Mouse (Mus musculus): ENCODE measurements around the gene Zfp146. TPM values are rescaled to one million over a fixed set of nuclear protein-coding genes. Genes with fewer than 3 reads are reported as not detected.

Zfp146 gene
- polyA plus RNA-seq, 1 experiment from 2014 or later = 3.1 TPM

- peak overlapping the region; percentile 66 for H3K4me3 ChIP-seq (ENCODE audit: low read depth, low read length)
- peak overlapping the region; percentile 68 for H3K9ac ChIP-seq (ENCODE audit: low read depth, low read length)
- H3K36me3 ChIP-seq (ENCODE audit: control insufficient read depth, insufficient read depth) = peaks cover 30% of the 10 kb centered on the region
- H3K4me2 ChIP-seq (replicated peaks; ENCODE audit: low read depth) = peak overlapping the region; percentile 86
- no peak for TF ChIP-seq CTCF (IDR thresholded peaks at IDR 0.05; ENCODE audit: low read depth)
- H3K4me1 ChIP-seq (replicated peaks; ENCODE audit: control insufficient read depth, insufficient read depth, low read length) = no peaks in the 10 kb centered on the region; the same call in 1 of the 2 replicates
- H3K27ac ChIP-seq (ENCODE audit: low read depth, low read length) = peak overlapping the region; percentile 89
- H3K9me3 ChIP-seq (ENCODE audit: control insufficient read depth) = no peaks in the 10 kb centered on the region
- WGBS = 2% methylated on average over 26 of the region's 26 CpGs
- H3K27me3 ChIP-seq (replicated peaks; ENCODE audit: control insufficient read depth, insufficient read depth, low read length) = no peaks in the 10 kb centered on the region
- peak; percentile 53 for ATAC-seq
These were observed 24.1 kb upstream of the Zfp146 start for GRCm38 (mm10) chr7:30193581-30194100.

GRCm38 (mm10) chr7:30193013-30193412 lies 23.5 kb upstream of the Zfp146 start:
- no peaks in the 10 kb centered on the region; the same call in 1 of the 2 replicates for H3K4me1 ChIP-seq (replicated peaks; ENCODE audit: control insufficient read depth, insufficient read depth, low read length)
- ATAC-seq = no peak
- no peaks in the 10 kb centered on the region for H3K9me3 ChIP-seq (ENCODE audit: control insufficient read depth)
- H3K9ac ChIP-seq (ENCODE audit: low read depth, low read length) = no peak overlapping the region
- no peak for TF ChIP-seq CTCF (IDR thresholded peaks at IDR 0.05; ENCODE audit: low read depth)
- 47% methylated on average over 9 of the region's 9 CpGs for WGBS
- peak overlapping the region; percentile 66 for H3K4me3 ChIP-seq (ENCODE audit: low read depth, low read length)
- H3K4me2 ChIP-seq (replicated peaks; ENCODE audit: low read depth) = peak overlapping the region; percentile 86
- H3K27me3 ChIP-seq (replicated peaks; ENCODE audit: control insufficient read depth, insufficient read depth, low read length) = no peaks in the 10 kb centered on the region
- no peak overlapping the region for H3K27ac ChIP-seq (ENCODE audit: low read depth, low read length)
- peaks cover 36% of the 10 kb centered on the region for H3K36me3 ChIP-seq (ENCODE audit: control insufficient read depth, insufficient read depth)

GRCm38 (mm10) chr7:30192088-30192487 lies 22.5 kb upstream of the Zfp146 start:
- no peak overlapping the region for H3K4me2 ChIP-seq (replicated peaks; ENCODE audit: low read depth)
- H3K4me3 ChIP-seq (ENCODE audit: low read depth, low read length) = no peak overlapping the region
- no peak overlapping the region for H3K27ac ChIP-seq (ENCODE audit: low read depth, low read length)
- WGBS = 89% methylated on average over 12 of the region's 12 CpGs
- no peak for ATAC-seq
- no peak for TF ChIP-seq CTCF (IDR thresholded peaks at IDR 0.05; ENCODE audit: low read depth)
- no peaks in the 10 kb centered on the region for H3K9me3 ChIP-seq (ENCODE audit: control insufficient read depth)
- no peak overlapping the region for H3K9ac ChIP-seq (ENCODE audit: low read depth, low read length)
- peaks cover 46% of the 10 kb centered on the region for H3K36me3 ChIP-seq (ENCODE audit: control insufficient read depth, insufficient read depth)
- no peaks in the 10 kb centered on the region for H3K27me3 ChIP-seq (replicated peaks; ENCODE audit: control insufficient read depth, insufficient read depth, low read length)
- H3K4me1 ChIP-seq (replicated peaks; ENCODE audit: control insufficient read depth, insufficient read depth, low read length) = no peaks in the 10 kb centered on the region; the same call in 1 of the 2 replicates

- Histone ChIP-seq H3K9me3 (ENCODE audit: control insufficient read depth) (no peaks in the 10 kb centered on the region), H3K27ac (ENCODE audit: low read depth, low read length) (no peak overlapping the region), H3K4me3 (ENCODE audit: low read depth, low read length) (no peak overlapping the region), H3K4me2 (replicated peaks; ENCODE audit: low read depth) (no peak overlapping the region), H3K4me1 (replicated peaks; ENCODE audit: control insufficient read depth, insufficient read depth, low read length) (no peaks in the 10 kb centered on the region), H3K27me3 (replicated peaks; ENCODE audit: control insufficient read depth, insufficient read depth, low read length) (no peaks in the 10 kb centered on the region), H3K36me3 (ENCODE audit: control insufficient read depth, insufficient read depth) (peaks cover 63% of the 10 kb centered on the region), H3K9ac (ENCODE audit: low read depth, low read length) (no peak overlapping the region)
- TF ChIP-seq CTCF (IDR thresholded peaks at IDR 0.05; ENCODE audit: low read depth) = no peak
- no peak for ATAC-seq
- WGBS = 70% methylated on average over 4 of the region's 4 CpGs
These were observed 19.6 kb upstream of the Zfp146 start for GRCm38 (mm10) chr7:30189116-30189491.

GRCm38 (mm10) chr7:30188344-30189115 lies 19.0 kb upstream of the Zfp146 start:
- no peak overlapping the region for H3K4me3 ChIP-seq (ENCODE audit: low read depth, low read length)
- peaks cover 63% of the 10 kb centered on the region for H3K36me3 ChIP-seq (ENCODE audit: control insufficient read depth, insufficient read depth)
- H3K27me3 ChIP-seq (replicated peaks; ENCODE audit: control insufficient read depth, insufficient read depth, low read length) = no peaks in the 10 kb centered on the region
- no peak overlapping the region for H3K4me2 ChIP-seq (replicated peaks; ENCODE audit: low read depth)
- H3K9me3 ChIP-seq (ENCODE audit: control insufficient read depth) = no peaks in the 10 kb centered on the region
- TF ChIP-seq CTCF (IDR thresholded peaks at IDR 0.05; ENCODE audit: low read depth) = no peak
- ATAC-seq = no peak
- 73% methylated on average over 12 of the region's 12 CpGs for whole genome bisulfite sequencing
- no peak overlapping the region for H3K9ac ChIP-seq (ENCODE audit: low read depth, low read length)
- no peaks in the 10 kb centered on the region for H3K4me1 ChIP-seq (replicated peaks; ENCODE audit: control insufficient read depth, insufficient read depth, low read length)
- H3K27ac ChIP-seq (ENCODE audit: low read depth, low read length) = no peak overlapping the region

GRCm38 (mm10) chr7:30184641-30185348 lies 15.2 kb upstream of the Zfp146 start:
- H3K4me1 ChIP-seq (replicated peaks; ENCODE audit: control insufficient read depth, insufficient read depth, low read length) = no peaks in the 10 kb centered on the region
- H3K36me3 ChIP-seq (ENCODE audit: control insufficient read depth, insufficient read depth) = peaks cover 40% of the 10 kb centered on the region
- no peaks in the 10 kb centered on the region for H3K27me3 ChIP-seq (replicated peaks; ENCODE audit: control insufficient read depth, insufficient read depth, low read length)
- H3K9ac ChIP-seq (ENCODE audit: low read depth, low read length) = no peak overlapping the region
- TF ChIP-seq CTCF (IDR thresholded peaks at IDR 0.05; ENCODE audit: low read depth) = no peak
- H3K4me3 ChIP-seq (ENCODE audit: low read depth, low read length) = no peak overlapping the region
- peak overlapping the region; percentile 66; the same call in 1 of the 2 replicates for H3K4me2 ChIP-seq (replicated peaks; ENCODE audit: low read depth)
- no peak for ATAC-seq
- peak overlapping the region; percentile 46; the same call in 1 of the 2 replicates for H3K27ac ChIP-seq (ENCODE audit: low read depth, low read length)
- 80% methylated on average over 13 of the region's 13 CpGs for WGBS
- no peaks in the 10 kb centered on the region for H3K9me3 ChIP-seq (ENCODE audit: control insufficient read depth)
